Mouse (Mus musculus): Measurements from ENCODE around the gene Ccdc175. TPM values are rescaled to one million over a fixed set of nuclear protein-coding genes. Genes with fewer than 3 reads are reported as not detected.

Ccdc175 gene
- total and polyA plus RNA-seq, 3 experiments = not detected

GRCm38 (mm10) chr12:72227731-72228130 is 42.9 kb upstream of the Ccdc175 start:
- no peak overlapping the region for H3K4me3 ChIP-seq (replicated peaks in 1 of 3; ENCODE audit: low read depth in 2 of 3, low read length in 2 of 3, poor library complexity in 1 of 3)
- no peaks in the 10 kb centered on the region for H3K9me3 ChIP-seq (replicated peaks; ENCODE audit: low read length)
- peaks cover 0 to 14% of the 10 kb centered on the region in 2 experiments; a peak in 2 of 4 replicates for H3K4me1 ChIP-seq (ENCODE audit: control insufficient read depth in 1 of 2, insufficient read depth in 2 of 2)
- no peaks in the 10 kb centered on the region for H3K36me3 ChIP-seq (replicated peaks in 1 of 2; ENCODE audit: control insufficient read depth in 1 of 2, insufficient read depth in 1 of 2, low read length in 1 of 2)
- dilution Hi-C loops (cut with MboI; ENCODE audit: extremely low pct_ligation_motif_present, extremely low pct_unique_long_range_greater_than_20kb, low sequenced_read_pairs) (no loop called here), in situ Hi-C loops (cut with MboI; ENCODE audit: low pct_ligation_motif_present, low pct_unique_long_range_greater_than_20kb, low sequenced_read_pairs) (no loop called here)
- H3K9ac ChIP-seq (ENCODE audit: insufficient read depth, low read depth) = no peak overlapping the region
- no peaks in the 10 kb centered on the region for H3K79me2 ChIP-seq (replicated peaks; ENCODE audit: control insufficient read depth, extremely low read depth, insufficient read depth, poor library complexity, severe bottlenecking)
- DNase-seq (ENCODE audit: extremely low read depth) = no peak
- no peak overlapping the region for H3K4me2 ChIP-seq (ENCODE audit: insufficient read depth, low read depth, poor library complexity, severe bottlenecking)
- TF ChIP-seq EP300 (IDR thresholded peaks at IDR 0.05; ENCODE audit: low read length) = no peak
- no peak for TF ChIP-seq CHD1 (IDR thresholded peaks at IDR 0.05; ENCODE audit: low read depth, low read length)
- no peak for TF ChIP-seq RCOR1 (conservative IDR thresholded peaks at IDR 0.05; ENCODE audit: low read depth, low read length)
- no peak for TF ChIP-seq MEF2A (IDR thresholded peaks at IDR 0.05; ENCODE audit: borderline replicate concordance, low read depth, low read length)
- no peak for TF ChIP-seq GABPA (IDR thresholded peaks at IDR 0.05; ENCODE audit: insufficient replicate concordance, low read depth, low read length)
- TF ChIP-seq JUND (conservative IDR thresholded peaks at IDR 0.05; ENCODE audit: low read depth, low read length) = no peak
- TF ChIP-seq CTCF (conservative IDR thresholded peaks at IDR 0.05 in 1 of 2, IDR thresholded peaks at IDR 0.05 in 1 of 2; ENCODE audit: low read depth in 2 of 2, low read length in 2 of 2) = no peak
- no peak for TF ChIP-seq BHLHE40 (IDR thresholded peaks at IDR 0.05; ENCODE audit: low read depth, low read length)
- TF ChIP-seq MYC (IDR thresholded peaks at IDR 0.05; ENCODE audit: low read depth, low read length) = no peak
- TF ChIP-seq UBTF (IDR thresholded peaks at IDR 0.05; ENCODE audit: low read depth, low read length) = no peak
- no peak for TF ChIP-seq TBP (conservative IDR thresholded peaks at IDR 0.05; ENCODE audit: low read depth, low read length)
- TF ChIP-seq ELF1 (IDR thresholded peaks at IDR 0.05; ENCODE audit: low read depth, low read length) = no peak
- no peak for TF ChIP-seq POLR2A (IDR thresholded peaks at IDR 0.05; ENCODE audit: low read depth, low read length)
- TF ChIP-seq PAX5 (IDR thresholded peaks at IDR 0.05; ENCODE audit: low read length) = no peak
- no peak for TF ChIP-seq ZKSCAN1 (IDR thresholded peaks at IDR 0.05; ENCODE audit: borderline replicate concordance, low read depth, low read length)
- TF ChIP-seq ETS1 (conservative IDR thresholded peaks at IDR 0.05; ENCODE audit: low read depth, low read length) = no peak
- no peak for TF ChIP-seq USF1 (IDR thresholded peaks at IDR 0.05; ENCODE audit: low read depth, low read length)
- TF ChIP-seq NRF1 (IDR thresholded peaks at IDR 0.05; ENCODE audit: low read depth, low read length) = no peak
- no peak for TF ChIP-seq USF2 (conservative IDR thresholded peaks at IDR 0.05; ENCODE audit: low read depth, low read length)
- TF ChIP-seq MAX (IDR thresholded peaks at IDR 0.05; ENCODE audit: low read length) = no peak
- no peak overlapping the region for H3K27ac ChIP-seq (ENCODE audit: insufficient read depth, low read depth)
- no peaks in the 10 kb centered on the region for H3K27me3 ChIP-seq (replicated peaks)

DNA sequence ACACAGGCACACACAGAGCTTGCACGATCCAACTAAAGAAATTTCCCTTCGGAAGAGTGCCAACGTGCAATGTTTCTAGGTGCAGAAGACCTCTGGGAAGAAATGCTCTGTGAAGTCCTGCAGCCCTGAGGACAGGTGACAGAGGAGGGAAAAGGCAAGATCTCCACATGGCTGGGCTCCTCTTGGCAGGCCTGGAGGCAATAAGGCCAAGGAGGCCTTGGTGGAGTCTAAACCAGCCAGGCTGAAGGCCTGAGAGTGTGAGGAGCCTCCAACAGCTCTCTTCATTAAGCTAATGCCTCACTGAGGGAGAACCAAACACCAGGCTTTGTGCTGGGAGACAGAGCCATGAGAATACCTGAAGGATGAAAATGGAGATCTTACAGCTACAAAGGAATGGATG is 40.5 kb upstream of the Ccdc175 start:
- no peak overlapping the region for H3K4me3 ChIP-seq (replicated peaks in 1 of 3; ENCODE audit: low read depth in 2 of 3, low read length in 2 of 3, poor library complexity in 1 of 3)
- no peak overlapping the region for H3K27ac ChIP-seq (ENCODE audit: insufficient read depth, low read depth)
- in situ Hi-C loops (cut with MboI; ENCODE audit: low pct_ligation_motif_present, low pct_unique_long_range_greater_than_20kb, low sequenced_read_pairs) = no loop called here
- no peak for DNase-seq (ENCODE audit: extremely low read depth)
- no peaks in the 10 kb centered on the region for H3K27me3 ChIP-seq (replicated peaks)
- no peak overlapping the region for H3K4me2 ChIP-seq (ENCODE audit: insufficient read depth, low read depth, poor library complexity, severe bottlenecking)
- TF ChIP-seq POLR2AphosphoS2 (IDR thresholded peaks at IDR 0.05; ENCODE audit: low read depth, low read length) (no peak), CHD2 (IDR thresholded peaks at IDR 0.05; ENCODE audit: low read length) (no peak), GABPA (IDR thresholded peaks at IDR 0.05; ENCODE audit: insufficient replicate concordance, low read depth, low read length) (no peak), CHD1 (IDR thresholded peaks at IDR 0.05; ENCODE audit: low read depth, low read length) (no peak), UBTF (IDR thresholded peaks at IDR 0.05; ENCODE audit: low read depth, low read length) (no peak), TBP (conservative IDR thresholded peaks at IDR 0.05; ENCODE audit: low read depth, low read length) (no peak), ETS1 (conservative IDR thresholded peaks at IDR 0.05; ENCODE audit: low read depth, low read length) (no peak), JUND (conservative IDR thresholded peaks at IDR 0.05; ENCODE audit: low read depth, low read length) (no peak), TCF12 (IDR thresholded peaks at IDR 0.05; ENCODE audit: low read depth, low read length) (no peak), IRF4 (IDR thresholded peaks at IDR 0.05; ENCODE audit: low read depth, low read length) (no peak), MAZ (IDR thresholded peaks at IDR 0.05; ENCODE audit: low read depth, low read length) (no peak), E2F4 (IDR thresholded peaks at IDR 0.05; ENCODE audit: insufficient replicate concordance, low read depth, low read length) (no peak), MYC (IDR thresholded peaks at IDR 0.05; ENCODE audit: low read depth, low read length) (no peak), JUN (IDR thresholded peaks at IDR 0.05; ENCODE audit: insufficient read depth, low read depth, low read length) (no peak), MXI1 (IDR thresholded peaks at IDR 0.05; ENCODE audit: low read depth, low read length) (no peak), ZMIZ1 (IDR thresholded peaks at IDR 0.05; ENCODE audit: low read depth, low read length) (no peak), USF2 (conservative IDR thresholded peaks at IDR 0.05; ENCODE audit: low read depth, low read length) (no peak), MEF2A (IDR thresholded peaks at IDR 0.05; ENCODE audit: borderline replicate concordance, low read depth, low read length) (no peak), PAX5 (IDR thresholded peaks at IDR 0.05; ENCODE audit: low read length) (no peak)
- no peaks in the 10 kb centered on the region for H3K36me3 ChIP-seq (replicated peaks in 1 of 2; ENCODE audit: control insufficient read depth in 1 of 2, insufficient read depth in 1 of 2, low read length in 1 of 2)
- H3K4me1 ChIP-seq (ENCODE audit: control insufficient read depth in 1 of 2, insufficient read depth in 2 of 2) = peaks cover 5 to 16% of the 10 kb centered on the region in 2 experiments
- dilution Hi-C loops (cut with MboI; ENCODE audit: extremely low pct_ligation_motif_present, extremely low pct_unique_long_range_greater_than_20kb, low sequenced_read_pairs) = no loop called here
- no peaks in the 10 kb centered on the region for H3K9me3 ChIP-seq (replicated peaks; ENCODE audit: low read length)
- no peak overlapping the region for H3K9ac ChIP-seq (ENCODE audit: insufficient read depth, low read depth)
- no peaks in the 10 kb centered on the region for H3K79me2 ChIP-seq (replicated peaks; ENCODE audit: control insufficient read depth, extremely low read depth, insufficient read depth, poor library complexity, severe bottlenecking)

All from CH12.LX (cell line).